8 mouse cellular contexts compared by ENCODE assay signal in genomic region chr3:134235491-134236413, GRCm38 (mm10). TPM values are rescaled to one million over a fixed set of nuclear protein-coding genes. Genes with fewer than 3 reads are reported as not detected.
DNase-seq lines count a peak whose midpoint lies in the region; ATAC-seq and TF ChIP-seq lines count a peak whose summit lies in the region.

No protein-coding gene starts in this region.

- intact Hi-C loops in gastrocnemius, adult 2 months (cut with DNase I), result no loop called here

- H3K4me2 ChIP-seq in hindbrain, embryonic 15.5 days, result peak overlapping the region; percentile 84

- DNase-seq in adrenal gland, adult 18-20 months (ENCODE audit: low spot score in 2 of 2), result peak; percentile 56 to 69
- peak; percentile 82 to 89 for DNase-seq in cerebellum, postnatal 36 days
- peak; percentile 74 for DNase-seq in gastrocnemius, adult 2 months
- peak; percentile 54 to 69 for DNase-seq in left cerebral cortex, adult 18-20 months (ENCODE audit: low spot score in 2 of 2)
- DNase-seq in lung, postnatal 25 days (ENCODE audit: low spot score), result peak; percentile 62
- DNase-seq in retina, postnatal 7 days (ENCODE audit: low read depth, low spot score), result peak; percentile 86

- no peaks in the 10 kb centered on the region for H3K36me3 ChIP-seq in hindbrain, embryonic 15.5 days

- TF ChIP-seq CTCF in gastrocnemius, adult 2 months (IDR thresholded peaks at IDR 0.05), result no peak

- H3K9me3 ChIP-seq in hindbrain, embryonic 15.5 days, result no peaks in the 10 kb centered on the region

- peak overlapping the region; percentile 68 for H3K27ac ChIP-seq in gastrocnemius, adult 2 months
- H3K27ac ChIP-seq in hindbrain, embryonic 15.5 days (replicated peaks), result peak overlapping the region; percentile 98

- H3K9ac ChIP-seq in hindbrain, embryonic 15.5 days, result peak overlapping the region; percentile 47

- WGBS in hindbrain, embryonic 15.5 days, result under 1% methylated on average over 37 of the region's 55 CpGs

- peaks cover 11% of the 10 kb centered on the region for H3K4me1 ChIP-seq in hindbrain, embryonic 15.5 days (replicated peaks)

- no peaks in the 10 kb centered on the region for H3K27me3 ChIP-seq in hindbrain, embryonic 15.5 days

- peak overlapping the region; percentile 76 for H3K4me3 ChIP-seq in gastrocnemius, adult 2 months
- H3K4me3 ChIP-seq in hindbrain, embryonic 15.5 days, result peak overlapping the region; percentile 68

- peak; percentile 86 for ATAC-seq in hindbrain, embryonic 15.5 days (ENCODE audit: low FRiP score, low read depth)
- ATAC-seq in erythroid progenitor cell, adult 5-6 weeks (replicated peaks; ENCODE audit: low FRiP score, poor library complexity, severe bottlenecking), result no peak

RNA-seq across cellular contexts. Expression of gene Cxxc4, which starts 0.5 kb away (rescaled TPM):
- total RNA-seq in adrenal gland, adult 18-20 months (2021), result 1 to 10 TPM; 4.9 TPM
- 1 to 10 TPM in 1 of 2 experiments, under 1 TPM in 1; 0.36 to 1.2 TPM for total RNA-seq in gastrocnemius, adult 2 months (2021)
- 26.5 and 27.5 TPM in 2 replicates for polyA plus RNA-seq in hindbrain, embryonic 15.5 days (2015; fragmentation: Nextera tagmentation; extraction: Ambion mirVana)
- total RNA-seq in left cerebral cortex, adult 18-20 months (2021), result 10 to 100 TPM; 18.5 to 24.1 TPM
- total RNA-seq in erythroid progenitor cell, adult 5-6 weeks (2015; ENCODE audit: low replicate concordance), result 4.2 TPM in 1 of 2 replicates, not detected in the other
- not detected in 2 replicates for total RNA-seq in erythroid progenitor cell, adult 5-6 weeks (2017; ENCODE audit: low replicate concordance)
